Mouse (Mus musculus): ENCODE measurements around the gene Sprr4. TPM values are rescaled to one million over a fixed set of nuclear protein-coding genes. Genes with fewer than 3 reads are reported as not detected.
"Not testable (repeated sequence)": the region's sequence is repeated elsewhere in the genome, so short reads cannot be mapped to it uniquely, and the experiment has no call there.

The Sprr4 gene
- polyA plus RNA-seq, 1 experiment from 2014 or later: not detected

GRCm38 (mm10) chr3:92485863-92486262 lies 14.4 kb downstream of the Sprr4 start, which contains the start of gene Sprr1a:
Gene Sprr1a, minus strand, starts transcription at chr3:92485895.
- no peaks in the 10 kb centered on the region for H3K27me3 ChIP-seq (ENCODE audit: control insufficient read depth, insufficient read depth, low read length)
- no peak for DNase-seq (ENCODE audit: low spot score)
- H3K9ac ChIP-seq (replicated peaks; ENCODE audit: low read length): no peak within 1 kb of the TSS
- H3K9me3 ChIP-seq (replicated peaks; ENCODE audit: control insufficient read depth, low read length): no peaks in the 10 kb centered on the region
- H3K36me3 ChIP-seq (replicated peaks; ENCODE audit: control insufficient read depth, insufficient read depth, low read depth, low read length): no peaks in the 10 kb centered on the region
- no peak within 1 kb of the TSS for H3K27ac ChIP-seq (replicated peaks; ENCODE audit: low read depth, low read length)
- no peak for ATAC-seq (replicated peaks; ENCODE audit: insufficient number of reproducible peaks, low FRiP score, low TSS enrichment, low read depth)
- no peak within 1 kb of the TSS for H3K4me3 ChIP-seq (ENCODE audit: low read depth, low read length)
- H3K4me1 ChIP-seq (ENCODE audit: control insufficient read depth, insufficient read depth, low read length): no peaks in the 10 kb centered on the region
- no peak within 1 kb of the TSS for H3K4me2 ChIP-seq (ENCODE audit: low read depth, low read length)

DNA sequence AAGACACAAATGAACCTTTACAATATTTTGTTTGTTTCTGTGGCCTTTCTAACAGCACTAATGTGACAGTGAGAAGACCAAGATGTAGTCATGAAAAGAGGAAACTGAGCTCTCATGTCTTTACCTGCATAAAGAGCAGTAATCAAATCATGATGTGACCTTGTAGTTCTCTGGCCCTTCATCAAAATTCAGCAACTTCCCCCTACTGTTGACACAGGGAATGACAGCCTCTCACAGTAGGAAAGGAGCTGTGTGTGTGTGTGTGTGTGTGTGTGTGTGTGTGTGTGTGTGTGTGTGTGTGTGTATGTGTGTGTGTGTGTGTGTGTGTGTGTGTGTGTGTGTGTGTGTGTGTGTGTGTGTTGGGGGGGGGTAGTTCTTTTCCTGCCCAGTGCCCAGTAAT lies 19.0 kb downstream of the Sprr4 start:
- not testable (repeated sequence) for H3K27ac ChIP-seq (replicated peaks; ENCODE audit: low read depth, low read length); H3K27me3 ChIP-seq (ENCODE audit: control insufficient read depth, insufficient read depth, low read length); H3K36me3 ChIP-seq (replicated peaks; ENCODE audit: control insufficient read depth, insufficient read depth, low read depth, low read length); H3K9me3 ChIP-seq (replicated peaks; ENCODE audit: control insufficient read depth, low read length); ATAC-seq (replicated peaks; ENCODE audit: insufficient number of reproducible peaks, low FRiP score, low TSS enrichment, low read depth); H3K4me3 ChIP-seq (ENCODE audit: low read depth, low read length); H3K4me1 ChIP-seq (ENCODE audit: control insufficient read depth, insufficient read depth, low read length); H3K9ac ChIP-seq (replicated peaks; ENCODE audit: low read length); H3K4me2 ChIP-seq (ENCODE audit: low read depth, low read length)
- DNase-seq (ENCODE audit: low spot score): peak; percentile 17

DNA sequence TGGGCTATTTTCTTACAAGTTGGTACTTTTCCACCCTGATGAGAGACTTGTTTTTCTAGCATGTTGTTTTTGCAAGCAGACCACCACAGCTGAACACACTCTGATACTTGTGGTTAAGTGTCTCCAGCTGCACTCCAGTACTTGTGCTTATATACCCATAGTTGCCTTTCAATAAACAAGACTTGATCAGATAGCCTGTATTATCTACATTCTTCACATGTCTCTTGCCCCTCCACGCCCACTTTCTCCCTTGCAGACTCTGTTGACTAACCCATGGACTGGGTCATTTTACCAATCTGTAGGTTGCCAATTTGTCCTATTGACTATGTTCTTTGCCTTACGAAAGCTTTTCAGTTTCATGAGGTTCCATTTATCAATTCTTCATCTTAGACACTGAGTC lies 30.2 kb downstream of the Sprr4 start:
- ATAC-seq (replicated peaks; ENCODE audit: insufficient number of reproducible peaks, low FRiP score, low TSS enrichment, low read depth) (no peak), DNase-seq (ENCODE audit: low spot score) (no peak)
- WGBS: 84% methylated on average over 2 of the region's 2 CpGs
- Histone ChIP-seq H3K4me3 (ENCODE audit: low read depth, low read length) (no peak overlapping the region), H3K4me1 (ENCODE audit: control insufficient read depth, insufficient read depth, low read length) (no peaks in the 10 kb centered on the region), H3K27ac (replicated peaks; ENCODE audit: low read depth, low read length) (no peak overlapping the region), H3K36me3 (replicated peaks; ENCODE audit: control insufficient read depth, insufficient read depth, low read depth, low read length) (no peaks in the 10 kb centered on the region), H3K4me2 (ENCODE audit: low read depth, low read length) (no peak overlapping the region), H3K9me3 (replicated peaks; ENCODE audit: control insufficient read depth, low read length) (no peaks in the 10 kb centered on the region), H3K27me3 (ENCODE audit: control insufficient read depth, insufficient read depth, low read length) (no peaks in the 10 kb centered on the region), H3K9ac (replicated peaks; ENCODE audit: low read length) (no peak overlapping the region)

- DNase-seq (ENCODE audit: low spot score) (no peak), ATAC-seq (replicated peaks; ENCODE audit: insufficient number of reproducible peaks, low FRiP score, low TSS enrichment, low read depth) (no peak)
- H3K4me2 ChIP-seq (ENCODE audit: low read depth, low read length): no peak overlapping the region
- no peaks in the 10 kb centered on the region for H3K36me3 ChIP-seq (replicated peaks; ENCODE audit: control insufficient read depth, insufficient read depth, low read depth, low read length)
- no peak overlapping the region for H3K27ac ChIP-seq (replicated peaks; ENCODE audit: low read depth, low read length)
- no peak overlapping the region for H3K9ac ChIP-seq (replicated peaks; ENCODE audit: low read length)
- H3K9me3 ChIP-seq (replicated peaks; ENCODE audit: control insufficient read depth, low read length): no peaks in the 10 kb centered on the region
- H3K4me3 ChIP-seq (ENCODE audit: low read depth, low read length): no peak overlapping the region
- H3K27me3 ChIP-seq (ENCODE audit: control insufficient read depth, insufficient read depth, low read length): no peaks in the 10 kb centered on the region
- no peaks in the 10 kb centered on the region for H3K4me1 ChIP-seq (ENCODE audit: control insufficient read depth, insufficient read depth, low read length)
Observed at GRCm38 (mm10) chr3:92467424-92467823, 32.9 kb downstream of the Sprr4 start.

GRCm38 (mm10) chr3:92466576-92466975 lies 33.7 kb downstream of the Sprr4 start:
- 78% methylated on average over 1 of the region's 1 CpGs for WGBS
- H3K4me3 ChIP-seq (ENCODE audit: low read depth, low read length): no peak overlapping the region

GRCm38 (mm10) chr3:92458620-92459019 lies 41.7 kb downstream of the Sprr4 start, which contains the start of gene Sprr3:
Gene Sprr3, minus strand, starts transcription at chr3:92458720.
- DNase-seq (ENCODE audit: low spot score) (no peak), ATAC-seq (replicated peaks; ENCODE audit: insufficient number of reproducible peaks, low FRiP score, low TSS enrichment, low read depth) (no peak)
- H3K4me1 ChIP-seq (ENCODE audit: control insufficient read depth, insufficient read depth, low read length): no peaks in the 10 kb centered on the region
- no peak within 1 kb of the TSS for H3K27ac ChIP-seq (replicated peaks; ENCODE audit: low read depth, low read length)
- H3K36me3 ChIP-seq (replicated peaks; ENCODE audit: control insufficient read depth, insufficient read depth, low read depth, low read length): no peaks in the 10 kb centered on the region
- H3K9ac ChIP-seq (replicated peaks; ENCODE audit: low read length): no peak within 1 kb of the TSS
- H3K9me3 ChIP-seq (replicated peaks; ENCODE audit: control insufficient read depth, low read length): no peaks in the 10 kb centered on the region
- no peak within 1 kb of the TSS for H3K4me3 ChIP-seq (ENCODE audit: low read depth, low read length)
- H3K4me2 ChIP-seq (ENCODE audit: low read depth, low read length): no peak within 1 kb of the TSS
- 61% methylated on average over 2 of the region's 2 CpGs for WGBS
- no peaks in the 10 kb centered on the region for H3K27me3 ChIP-seq (ENCODE audit: control insufficient read depth, insufficient read depth, low read length)

More at GRCm38 (mm10) chr3:92466576-92466975, 33.7 kb downstream of the Sprr4 start:
- no peaks in the 10 kb centered on the region for H3K36me3 ChIP-seq (replicated peaks; ENCODE audit: control insufficient read depth, insufficient read depth, low read depth, low read length)
- H3K4me1 ChIP-seq (ENCODE audit: control insufficient read depth, insufficient read depth, low read length): no peaks in the 10 kb centered on the region
- H3K4me2 ChIP-seq (ENCODE audit: low read depth, low read length): no peak overlapping the region
- no peak overlapping the region for H3K9ac ChIP-seq (replicated peaks; ENCODE audit: low read length)
- no peak overlapping the region for H3K27ac ChIP-seq (replicated peaks; ENCODE audit: low read depth, low read length)
- no peaks in the 10 kb centered on the region for H3K27me3 ChIP-seq (ENCODE audit: control insufficient read depth, insufficient read depth, low read length)
- ATAC-seq (replicated peaks; ENCODE audit: insufficient number of reproducible peaks, low FRiP score, low TSS enrichment, low read depth) (no peak), DNase-seq (ENCODE audit: low spot score) (no peak)
- H3K9me3 ChIP-seq (replicated peaks; ENCODE audit: control insufficient read depth, low read length): no peaks in the 10 kb centered on the region

- H3K4me1 ChIP-seq (ENCODE audit: control insufficient read depth, insufficient read depth, low read length): no peaks in the 10 kb centered on the region
- no peaks in the 10 kb centered on the region for H3K36me3 ChIP-seq (replicated peaks; ENCODE audit: control insufficient read depth, insufficient read depth, low read depth, low read length)
- H3K27me3 ChIP-seq (ENCODE audit: control insufficient read depth, insufficient read depth, low read length): no peaks in the 10 kb centered on the region
- H3K9me3 ChIP-seq (replicated peaks; ENCODE audit: control insufficient read depth, low read length): no peaks in the 10 kb centered on the region
- no peak overlapping the region for H3K27ac ChIP-seq (replicated peaks; ENCODE audit: low read depth, low read length)
- 88% methylated on average over 5 of the region's 5 CpGs for WGBS
- no peak overlapping the region for H3K4me3 ChIP-seq (ENCODE audit: low read depth, low read length)
- no peak overlapping the region for H3K9ac ChIP-seq (replicated peaks; ENCODE audit: low read length)
- DNase-seq (ENCODE audit: low spot score) (no peak), ATAC-seq (replicated peaks; ENCODE audit: insufficient number of reproducible peaks, low FRiP score, low TSS enrichment, low read depth) (no peak)
- no peak overlapping the region for H3K4me2 ChIP-seq (ENCODE audit: low read depth, low read length)
Observed at GRCm38 (mm10) chr3:92455151-92455550, 45.1 kb downstream of the Sprr4 start.

All from embryonic facial prominence, embryonic 11.5 days (tissue).